Mouse (Mus musculus): Measurements from ENCODE around the gene Serpine1. TPM values are rescaled to one million over a fixed set of nuclear protein-coding genes. Genes with fewer than 3 reads are reported as not detected.

Gene Serpine1
- polyA plus RNA-seq, 1 experiment: 131 TPM

- H3K36me3 ChIP-seq (ENCODE audit: control insufficient read depth, insufficient read depth): no peaks in the 10 kb centered on the region
- H3K4me3 ChIP-seq (ENCODE audit: insufficient read depth, poor library complexity, severe bottlenecking): no peak overlapping the region
- no peaks in the 10 kb centered on the region for H3K27me3 ChIP-seq (ENCODE audit: control insufficient read depth, insufficient read depth, insufficient read length)
- peaks cover 9% of the 10 kb centered on the region for H3K79me2 ChIP-seq (ENCODE audit: control insufficient read depth, insufficient read depth)
- no peak for TF ChIP-seq CEBPB (IDR thresholded peaks at IDR 0.05; ENCODE audit: low read depth)
- no peak for TF ChIP-seq FOSL1 (IDR thresholded peaks at IDR 0.05; ENCODE audit: insufficient read depth, low read length, poor library complexity, severe bottlenecking)
- no peak for TF ChIP-seq MAX (IDR thresholded peaks at IDR 0.05)
- TF ChIP-seq MYOD1 (IDR thresholded peaks at IDR 0.05; ENCODE audit: control insufficient read depth, insufficient read length, low read depth): no peak
- TF ChIP-seq MYOG (IDR thresholded peaks at IDR 0.05; ENCODE audit: control insufficient read depth, extremely low read depth, insufficient read length): no peak
- no peak for TF ChIP-seq USF1 (IDR thresholded peaks at IDR 0.05; ENCODE audit: low read depth)
- no peak for TF ChIP-seq CTCF (IDR thresholded peaks at IDR 0.05; ENCODE audit: control insufficient read depth, insufficient read depth, insufficient read length)
- no peak overlapping the region for H3ac ChIP-seq (ENCODE audit: control insufficient read depth, insufficient read length, low read depth)
- H3K79me3 ChIP-seq (ENCODE audit: low read depth): peaks cover 8% of the 10 kb centered on the region
Observed at GRCm38 (mm10) chr5:137076191-137076930, 4.3 kb upstream of the Serpine1 start.

GRCm38 (mm10) chr5:137075726-137076125 lies 3.7 kb upstream of the Serpine1 start:
- H3K79me3 ChIP-seq (ENCODE audit: low read depth): peaks cover 15% of the 10 kb centered on the region
- no peak overlapping the region for H3K4me3 ChIP-seq (ENCODE audit: insufficient read depth, poor library complexity, severe bottlenecking)
- H3K79me2 ChIP-seq (ENCODE audit: control insufficient read depth, insufficient read depth): peaks cover 16% of the 10 kb centered on the region
- TF ChIP-seq CTCF (IDR thresholded peaks at IDR 0.05; ENCODE audit: control insufficient read depth, insufficient read depth, insufficient read length): no peak
- TF ChIP-seq MYOD1 (IDR thresholded peaks at IDR 0.05; ENCODE audit: control insufficient read depth, insufficient read length, low read depth): no peak
- TF ChIP-seq FOSL1 (IDR thresholded peaks at IDR 0.05; ENCODE audit: insufficient read depth, low read length, poor library complexity, severe bottlenecking): no peak
- TF ChIP-seq USF1 (IDR thresholded peaks at IDR 0.05; ENCODE audit: low read depth): no peak
- H3ac ChIP-seq (ENCODE audit: control insufficient read depth, insufficient read length, low read depth): peak overlapping the region; percentile 28
- peaks cover under 1% of the 10 kb centered on the region for H3K36me3 ChIP-seq (ENCODE audit: control insufficient read depth, insufficient read depth)
- no peaks in the 10 kb centered on the region for H3K27me3 ChIP-seq (ENCODE audit: control insufficient read depth, insufficient read depth, insufficient read length)

- Histone ChIP-seq H3K27me3 (ENCODE audit: control insufficient read depth, insufficient read depth, insufficient read length) (no peaks in the 10 kb centered on the region), H3K79me2 (ENCODE audit: control insufficient read depth, insufficient read depth) (peaks cover 31% of the 10 kb centered on the region), H3ac (ENCODE audit: control insufficient read depth, insufficient read length, low read depth) (no peak overlapping the region), H3K36me3 (ENCODE audit: control insufficient read depth, insufficient read depth) (peaks cover 16% of the 10 kb centered on the region), H3K4me3 (ENCODE audit: insufficient read depth, poor library complexity, severe bottlenecking) (no peak overlapping the region), H3K79me3 (ENCODE audit: low read depth) (peaks cover 29% of the 10 kb centered on the region)
- TF ChIP-seq FOSL1 (IDR thresholded peaks at IDR 0.05; ENCODE audit: insufficient read depth, low read length, poor library complexity, severe bottlenecking) (no peak), MYOG (IDR thresholded peaks at IDR 0.05; ENCODE audit: control insufficient read depth, extremely low read depth, insufficient read length) (no peak), CTCF (IDR thresholded peaks at IDR 0.05; ENCODE audit: control insufficient read depth, insufficient read depth, insufficient read length) (no peak), CEBPB (IDR thresholded peaks at IDR 0.05; ENCODE audit: low read depth) (no peak), MYOD1 (IDR thresholded peaks at IDR 0.05; ENCODE audit: control insufficient read depth, insufficient read length, low read depth) (no peak), USF1 (IDR thresholded peaks at IDR 0.05; ENCODE audit: low read depth) (no peak), MAX (IDR thresholded peaks at IDR 0.05) (no peak)
Observed at GRCm38 (mm10) chr5:137074191-137074651, 2.2 kb upstream of the Serpine1 start.

- H3K79me2 ChIP-seq (ENCODE audit: control insufficient read depth, insufficient read depth): peaks cover 39% of the 10 kb centered on the region
Observed at GRCm38 (mm10) chr5:137073141-137073540, 1.1 kb upstream of the Serpine1 start.

GRCm38 (mm10) chr5:137070881-137071605 lies 1.0 kb downstream of the Serpine1 start:
- Histone ChIP-seq H3K4me3 (ENCODE audit: insufficient read depth, poor library complexity, severe bottlenecking) (peak overlapping the region; percentile 44), H3K27me3 (ENCODE audit: control insufficient read depth, insufficient read depth, insufficient read length) (no peaks in the 10 kb centered on the region), H3ac (ENCODE audit: control insufficient read depth, insufficient read length, low read depth) (peak overlapping the region; percentile 41), H3K36me3 (ENCODE audit: control insufficient read depth, insufficient read depth) (peaks cover 44% of the 10 kb centered on the region), H3K79me2 (ENCODE audit: control insufficient read depth, insufficient read depth) (peaks cover 56% of the 10 kb centered on the region), H3K79me3 (ENCODE audit: low read depth) (peaks cover 38% of the 10 kb centered on the region)
- TF ChIP-seq FOSL1 (IDR thresholded peaks at IDR 0.05; ENCODE audit: insufficient read depth, low read length, poor library complexity, severe bottlenecking) (no peak), MAX (IDR thresholded peaks at IDR 0.05) (no peak), USF1 (IDR thresholded peaks at IDR 0.05; ENCODE audit: low read depth) (no peak), MYOG (IDR thresholded peaks at IDR 0.05; ENCODE audit: control insufficient read depth, extremely low read depth, insufficient read length) (no peak), CEBPB (IDR thresholded peaks at IDR 0.05; ENCODE audit: low read depth) (no peak)

More at GRCm38 (mm10) chr5:137073141-137073540, 1.1 kb upstream of the Serpine1 start:
- H3K36me3 ChIP-seq (ENCODE audit: control insufficient read depth, insufficient read depth): peaks cover 23% of the 10 kb centered on the region
- TF ChIP-seq FOSL1 (IDR thresholded peaks at IDR 0.05; ENCODE audit: insufficient read depth, low read length, poor library complexity, severe bottlenecking) (no peak), CTCF (IDR thresholded peaks at IDR 0.05; ENCODE audit: control insufficient read depth, insufficient read depth, insufficient read length) (no peak), MAX (IDR thresholded peaks at IDR 0.05) (no peak), MYOD1 (IDR thresholded peaks at IDR 0.05; ENCODE audit: control insufficient read depth, insufficient read length, low read depth) (no peak), USF1 (IDR thresholded peaks at IDR 0.05; ENCODE audit: low read depth) (no peak), MYOG (IDR thresholded peaks at IDR 0.05; ENCODE audit: control insufficient read depth, extremely low read depth, insufficient read length) (no peak), CEBPB (IDR thresholded peaks at IDR 0.05; ENCODE audit: low read depth) (no peak)
- no peak overlapping the region for H3ac ChIP-seq (ENCODE audit: control insufficient read depth, insufficient read length, low read depth)
- H3K27me3 ChIP-seq (ENCODE audit: control insufficient read depth, insufficient read depth, insufficient read length): no peaks in the 10 kb centered on the region
- peaks cover 33% of the 10 kb centered on the region for H3K79me3 ChIP-seq (ENCODE audit: low read depth)
- no peak overlapping the region for H3K4me3 ChIP-seq (ENCODE audit: insufficient read depth, poor library complexity, severe bottlenecking)

Measured in C2C12 (cell line).